Mouse (Mus musculus): ENCODE data around the gene Olfr1338.

- TF ChIP-seq CTCF (IDR thresholded peaks at IDR 0.05; ENCODE audit: control insufficient read depth, insufficient read depth, insufficient read length) (no peak), MAX (IDR thresholded peaks at IDR 0.05) (no peak), CEBPB (IDR thresholded peaks at IDR 0.05; ENCODE audit: low read depth) (no peak), USF1 (IDR thresholded peaks at IDR 0.05; ENCODE audit: low read depth) (no peak), MYOD1 (IDR thresholded peaks at IDR 0.05; ENCODE audit: control insufficient read depth, insufficient read length, low read depth) (no peak)
Measured at GRCm38 (mm10) chr4:118731875-118732274, 26.7 kb downstream of the Olfr1338 start, which contains the start of gene Olfr1339.

Data from C2C12 (cell line).